Mouse (Mus musculus) embryonic facial prominence, embryonic 14.5 days (tissue): ENCODE results near the gene Tada1. TPM values are rescaled to one million over a fixed set of nuclear protein-coding genes. Genes with fewer than 3 reads are reported as not detected.
A peak's percentile ranks its signal among the peaks of the same experiment; 100 is the strongest.

Experiments used
- ATAC-seq: fragments of 200-750 bp; cut with Nextera tagmentation; 2 replicates; pipeline ENCODE4 v1.8.0; 2017; ENCODE audit warnings: low read depth, moderate number of reproducible peaks, moderate TSS enrichment
- DNase-seq: peaks from one replicate; pipeline ENCODE4 v3.0.0-alpha.2; 2015; ENCODE audit warnings: low spot score
- H3K27ac ChIP-seq: fragments of 300-500 bp; sonication (generic); replicated peaks from 2 replicates; pipeline ENCODE4 v1.5.1; 2014; ENCODE audit warnings: low read depth, mild to moderate bottlenecking, low read length, moderate library complexity
- H3K27me3 ChIP-seq: fragments of 300-500 bp; sonication (generic); replicated peaks from 2 replicates; pipeline ENCODE4 v1.6.1; 2014; ENCODE audit warnings: low read length; ENCODE audit not compliant: control insufficient read depth, insufficient read depth
- H3K36me3 ChIP-seq: fragments of 300-500 bp; sonication (generic); 2 replicates; pipeline ENCODE4 v1.6.1; 2014; ENCODE audit warnings: low read length, mixed read lengths; ENCODE audit not compliant: control insufficient read depth, insufficient read depth
- H3K4me1 ChIP-seq: fragments of 300-500 bp; sonication (generic); 2 replicates; pipeline ENCODE4 v1.6.1; 2014; ENCODE audit warnings: antibody characterized with exemption, low read length; ENCODE audit not compliant: control insufficient read depth, insufficient read depth
- H3K4me2 ChIP-seq: fragments of 300-500 bp; sonication (generic); 2 replicates; pipeline ENCODE4 v1.6.1; 2014; ENCODE audit warnings: low read depth, mild to moderate bottlenecking, low read length, moderate library complexity, mixed read lengths
- H3K4me3 ChIP-seq: fragments of 300-500 bp; sonication (generic); 2 replicates; pipeline ENCODE4 v1.5.1; 2014; ENCODE audit warnings: low read depth, mild to moderate bottlenecking, low read length
- H3K9ac ChIP-seq: fragments of 300-500 bp; sonication (generic); 2 replicates; pipeline ENCODE4 v1.6.1; 2014; ENCODE audit warnings: low read depth, mild to moderate bottlenecking, low read length, moderate library complexity, mixed read lengths
- H3K9me3 ChIP-seq: fragments of 300-500 bp; sonication (generic); 2 replicates; pipeline ENCODE4 v1.6.1; 2016; ENCODE audit warnings: low read length; ENCODE audit not compliant: control insufficient read depth
- WGBS: fragments of 180-500 bp; shearing (Covaris S2); extraction: QIAGEN DNeasy Blood & Tissue Kit; methylation state at CpG from one replicate; pipeline ENCODE4 v1.1.7; 2014; 5-methylcytosine and 5-hydroxymethylcytosine counted together
- polyA plus RNA-seq: library from polyadenylated mRNA; unstranded; fragments of >200 nt; fragmentation: Nextera tagmentation; extraction: Ambion mirVana; gene quantifications from 2 replicates; pipeline ENCODE4 v1.2.1, GENCODE M21; 2014

Tada1 gene
- polyA plus RNA-seq, 1 experiment from 2014 or later = 50.9 TPM

- DNase-seq (peak; percentile 8), ATAC-seq (no peak)
- 50% methylated on average over 3 of the region's 3 CpGs for WGBS
- H3K36me3 ChIP-seq = no peaks in the 10 kb centered on the region
- no peak overlapping the region for H3K4me3 ChIP-seq
- H3K27me3 ChIP-seq = no peaks in the 10 kb centered on the region
- H3K9ac ChIP-seq = no peak overlapping the region
- H3K4me2 ChIP-seq = no peak overlapping the region
- no peaks in the 10 kb centered on the region for H3K4me1 ChIP-seq
- H3K27ac ChIP-seq = no peak overlapping the region
- H3K9me3 ChIP-seq = no peaks in the 10 kb centered on the region
Measured at GRCm38 (mm10) chr1:166349341-166349740, 29.6 kb upstream of the Tada1 start.

GRCm38 (mm10) chr1:166349751-166350150, 29.1 kb upstream of the Tada1 start:
- ATAC-seq (0 out of 2 replicates have a peak, but pooled peaks have one; percentile 44), DNase-seq (peak; percentile 50)
- Histone ChIP-seq H3K27ac (no peak overlapping the region), H3K27me3 (no peaks in the 10 kb centered on the region), H3K4me1 (no peaks in the 10 kb centered on the region), H3K4me2 (no peak overlapping the region), H3K9ac (no peak overlapping the region), H3K36me3 (no peaks in the 10 kb centered on the region), H3K9me3 (no peaks in the 10 kb centered on the region), H3K4me3 (no peak overlapping the region)
- WGBS = 48% methylated on average over 11 of the region's 11 CpGs

- WGBS = 26% methylated on average over 14 of the region's 14 CpGs
- no peak overlapping the region for H3K9ac ChIP-seq
- H3K4me1 ChIP-seq = no peaks in the 10 kb centered on the region
- H3K27me3 ChIP-seq = no peaks in the 10 kb centered on the region
- H3K36me3 ChIP-seq = no peaks in the 10 kb centered on the region
- no peaks in the 10 kb centered on the region for H3K9me3 ChIP-seq
- ATAC-seq (peak; percentile 86), DNase-seq (peak; percentile 68)
- H3K27ac ChIP-seq = no peak overlapping the region
- no peak overlapping the region for H3K4me2 ChIP-seq
- no peak overlapping the region for H3K4me3 ChIP-seq
Measured at GRCm38 (mm10) chr1:166360157-166360855, 18.6 kb upstream of the Tada1 start.

- Histone ChIP-seq H3K27me3 (no peaks in the 10 kb centered on the region), H3K4me1 (no peaks in the 10 kb centered on the region), H3K9me3 (no peaks in the 10 kb centered on the region), H3K36me3 (no peaks in the 10 kb centered on the region), H3K9ac (no peak overlapping the region), H3K4me3 (no peak overlapping the region), H3K4me2 (no peak overlapping the region), H3K27ac (no peak overlapping the region)
- DNase-seq (no peak), ATAC-seq (no peak)
- whole genome bisulfite sequencing = 75% methylated on average over 5 of the region's 5 CpGs
Measured at GRCm38 (mm10) chr1:166360896-166361295, 18.0 kb upstream of the Tada1 start.

GRCm38 (mm10) chr1:166361842-166362241, 17.1 kb upstream of the Tada1 start:
- no peaks in the 10 kb centered on the region for H3K27me3 ChIP-seq
- no peaks in the 10 kb centered on the region for H3K9me3 ChIP-seq
- H3K4me2 ChIP-seq = no peak overlapping the region
- H3K9ac ChIP-seq = no peak overlapping the region
- H3K4me1 ChIP-seq = no peaks in the 10 kb centered on the region
- WGBS = 75% methylated on average over 3 of the region's 3 CpGs
- ATAC-seq (no peak), DNase-seq (no peak)
- H3K36me3 ChIP-seq = no peaks in the 10 kb centered on the region
- no peak overlapping the region for H3K4me3 ChIP-seq
- no peak overlapping the region for H3K27ac ChIP-seq

GRCm38 (mm10) chr1:166362659-166363058, 16.2 kb upstream of the Tada1 start:
- Histone ChIP-seq H3K9ac (no peak overlapping the region), H3K27ac (no peak overlapping the region), H3K27me3 (no peaks in the 10 kb centered on the region), H3K4me1 (no peaks in the 10 kb centered on the region), H3K9me3 (no peaks in the 10 kb centered on the region), H3K36me3 (no peaks in the 10 kb centered on the region), H3K4me3 (no peak overlapping the region), H3K4me2 (no peak overlapping the region)
- ATAC-seq = no peak
- WGBS = 60% methylated on average over 3 of the region's 3 CpGs
- DNase-seq = peak; percentile 34

- Histone ChIP-seq H3K9me3 (no peaks in the 10 kb centered on the region), H3K4me2 (no peak overlapping the region), H3K27me3 (no peaks in the 10 kb centered on the region), H3K4me1 (no peaks in the 10 kb centered on the region), H3K4me3 (no peak overlapping the region), H3K36me3 (no peaks in the 10 kb centered on the region), H3K9ac (no peak overlapping the region), H3K27ac (no peak overlapping the region)
- no peak for DNase-seq
- no peak for ATAC-seq
Measured at GRCm38 (mm10) chr1:166363122-166363521, 15.8 kb upstream of the Tada1 start.

- 72% methylated on average over 6 of the region's 6 CpGs for WGBS
- H3K4me2 ChIP-seq = no peak overlapping the region
- DNase-seq = no peak
- H3K9me3 ChIP-seq = no peaks in the 10 kb centered on the region
- no peak overlapping the region for H3K4me3 ChIP-seq
- no peaks in the 10 kb centered on the region for H3K27me3 ChIP-seq
- peaks cover 15% of the 10 kb centered on the region for H3K4me1 ChIP-seq
- peaks cover 3% of the 10 kb centered on the region; the same call in 1 of the 2 replicates for H3K36me3 ChIP-seq
- ATAC-seq = no peak
- H3K9ac ChIP-seq = no peak overlapping the region
- H3K27ac ChIP-seq = no peak overlapping the region
Measured at GRCm38 (mm10) chr1:166377171-166377570, 1.7 kb upstream of the Tada1 start.

- ATAC-seq = no peak
- Histone ChIP-seq H3K4me3 (peak overlapping the region; percentile 74), H3K27me3 (no peaks in the 10 kb centered on the region), H3K4me2 (peak overlapping the region; percentile 50), H3K9me3 (no peaks in the 10 kb centered on the region), H3K9ac (peak overlapping the region; percentile 62), H3K36me3 (peaks cover 16% of the 10 kb centered on the region), H3K27ac (peak overlapping the region; percentile 88; the same call in 1 of the 2 replicates), H3K4me1 (peaks cover 15% of the 10 kb centered on the region)
- 5% methylated on average over 11 of the region's 21 CpGs for WGBS
- DNase-seq = no peak
Measured at GRCm38 (mm10) chr1:166378431-166379012, 375 bp upstream of the Tada1 start.
